Comparison of ENCODE assay signal across 19 mouse cellular contexts in the genomic region with DNA sequence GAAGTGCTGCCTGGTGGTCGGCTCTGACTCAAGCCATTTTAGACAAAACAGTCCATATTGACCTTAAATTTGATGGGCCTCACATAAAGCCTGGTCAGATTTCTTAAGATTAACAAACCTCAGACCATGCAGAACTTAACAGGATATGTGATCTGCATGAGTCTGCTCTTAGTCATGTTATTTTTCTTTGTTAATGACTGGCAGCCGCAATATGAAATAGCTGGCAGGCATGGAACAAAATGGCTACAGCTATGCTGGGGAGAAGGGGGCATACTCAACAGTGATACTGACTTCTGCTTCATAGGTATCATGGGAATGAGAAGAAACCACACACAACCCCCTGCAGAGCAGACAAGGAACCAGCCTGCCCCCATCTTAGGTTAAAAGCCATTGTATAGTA.
"Had no signal": no experiment of that assay in that cellular context is flagged by ENCODE, and none has a peak within 500 bp of the region (broad histone marks: within the 10 kb centered on the region; RNA-seq: fewer than 3 reads in every experiment).

No protein-coding gene starts in this region.

- H3K4me3 ChIP-seq: lung, embryonic 15.5 days; megakaryocyte, embryonic 14.5 days; midbrain, embryonic 13.5 days; midbrain, embryonic 15.5 days; myocyte; neural tube, embryonic 13.5 days; neural tube, embryonic 15.5 days had no signal

- H3K9ac ChIP-seq: lung, embryonic 15.5 days; midbrain, embryonic 13.5 days; midbrain, embryonic 15.5 days; neural tube, embryonic 13.5 days; neural tube, embryonic 15.5 days had no signal

- ATAC-seq: lung, postnatal 0 days; midbrain, embryonic 13.5 days; midbrain, embryonic 15.5 days had no signal

- DNase-seq: lung, adult 2 months; lung, postnatal 14 days; lung, postnatal 36 days; retina, postnatal 1 day; right cerebral cortex, adult 18-20 months; right cerebral cortex, postnatal 25 days; right cerebral cortex, postnatal 4 days; spleen, adult 18-20 months; thymus, adult 18-20 months; thymus, postnatal 14 days had no signal

- H3K36me3 ChIP-seq: lung, embryonic 15.5 days; midbrain, embryonic 13.5 days; midbrain, embryonic 15.5 days; neural tube, embryonic 13.5 days; neural tube, embryonic 15.5 days had no signal

- H3K27ac ChIP-seq: lung, embryonic 15.5 days; macrophage; midbrain, embryonic 13.5 days; midbrain, embryonic 15.5 days; neural tube, embryonic 13.5 days; neural tube, embryonic 15.5 days had no signal

- H3K4me1 ChIP-seq: neural tube, embryonic 15.5 days had no signal

- H3K27me3 ChIP-seq: lung, embryonic 15.5 days; midbrain, embryonic 13.5 days; midbrain, embryonic 15.5 days; neural tube, embryonic 13.5 days; neural tube, embryonic 15.5 days had no signal
